Mouse (Mus musculus) lung, adult 10 weeks (tissue): ENCODE data around the gene Rnf186. TPM values are rescaled to one million over a fixed set of nuclear protein-coding genes. Genes with fewer than 3 reads are reported as not detected.

Experiments
- polyA plus RNA-seq: library from polyadenylated mRNA; stranded (reverse); fragments of 350-450 nt; fragmentation: Illumina TruSeq; extraction: RNeasy Lipid Tissue Mini Kit (QIAGEN cat#74804); gene quantifications from one replicate; pipeline ENCODE4 v1.2.3, GENCODE M21; 2014; ENCODE audit warnings: low read depth, low replicate concordance; ENCODE audit not compliant: insufficient read depth

Gene Rnf186
- 21.7 TPM for polyA plus RNA-seq

GRCm38 (mm10) chr4:138966866-138967265 is at the start of gene Rnf186:
Rnf186 (plus strand) TSS chr4:138967112.

GRCm38 (mm10) chr4:138972827-138973718 is 6.2 kb downstream of the Rnf186 start, which contains the start of gene Tmco4:
Tmco4 (plus strand) TSS chr4:138972888.

Other genes with a start within 250 kb of the Rnf186 start
- 0.41 TPM for gene Pla2g2c, start 242.3 kb upstream of the Rnf186 start, polyA plus RNA-seq
- 13.3 TPM for gene Ubxn10, start 229.9 kb upstream of the Rnf186 start, polyA plus RNA-seq
- not detected for gene Pla2g2f, start 209.5 kb upstream of the Rnf186 start, polyA plus RNA-seq
- gene Pla2g2d, start 191.4 kb upstream of the Rnf186 start, polyA plus RNA-seq = 1.9 TPM
- 0.32 TPM for gene Pla2g5, start 103.6 kb upstream of the Rnf186 start, polyA plus RNA-seq
- not detected for gene Gm13030, start 93.1 kb upstream of the Rnf186 start, polyA plus RNA-seq
- gene Pla2g2e, start 89.2 kb upstream of the Rnf186 start, polyA plus RNA-seq = 0.51 TPM
- gene Otud3, start 53.2 kb upstream of the Rnf186 start, polyA plus RNA-seq = 3.6 TPM
- gene Tmco4, start 5.8 kb downstream of the Rnf186 start, polyA plus RNA-seq = 6.1 TPM
- gene Htr6, start 108.5 kb downstream of the Rnf186 start, polyA plus RNA-seq = not detected
- gene Nbl1, start 125.9 kb downstream of the Rnf186 start, polyA plus RNA-seq = 205 TPM
- 280 TPM for gene Minos1, start 164.0 kb downstream of the Rnf186 start, polyA plus RNA-seq
- gene Capzb, start 225.8 kb downstream of the Rnf186 start, polyA plus RNA-seq = 230 TPM